Mouse (Mus musculus): Measurements from ENCODE around the gene Cse1l. TPM values are rescaled to one million over a fixed set of nuclear protein-coding genes. Genes with fewer than 3 reads are reported as not detected.

Cse1l gene
- polyA plus RNA-seq, 1 experiment from 2014 or later: 137 TPM

- Histone ChIP-seq H3K27me3 (replicated peaks; ENCODE audit: control insufficient read depth, insufficient read depth, low read length) (no peaks in the 10 kb centered on the region), H3K9me3 (replicated peaks; ENCODE audit: control insufficient read depth, low read length) (no peaks in the 10 kb centered on the region), H3K27ac (ENCODE audit: low read depth, low read length) (no peak overlapping the region), H3K36me3 (ENCODE audit: control insufficient read depth, insufficient read depth, low read length) (peaks cover 32% of the 10 kb centered on the region), H3K4me1 (ENCODE audit: control insufficient read depth, insufficient read depth, low read length) (no peaks in the 10 kb centered on the region), H3K4me3 (ENCODE audit: low read depth, low read length) (no peak overlapping the region), H3K9ac (ENCODE audit: low read length) (no peak overlapping the region), H3K4me2 (ENCODE audit: low read length) (no peak overlapping the region)
- DNase-seq (ENCODE audit: low spot score) (no peak), ATAC-seq (no peak)
- 95% methylated on average over 6 of the region's 6 CpGs for WGBS
These were observed 30.3 kb upstream of the Cse1l start for GRCm38 (mm10) chr2:166875561-166875960.

- Histone ChIP-seq H3K4me3 (ENCODE audit: low read depth, low read length) (no peak overlapping the region), H3K27me3 (replicated peaks; ENCODE audit: control insufficient read depth, insufficient read depth, low read length) (no peaks in the 10 kb centered on the region), H3K9ac (ENCODE audit: low read length) (no peak overlapping the region), H3K4me2 (ENCODE audit: low read length) (no peak overlapping the region), H3K36me3 (ENCODE audit: control insufficient read depth, insufficient read depth, low read length) (peaks cover 25% of the 10 kb centered on the region), H3K9me3 (replicated peaks; ENCODE audit: control insufficient read depth, low read length) (no peaks in the 10 kb centered on the region), H3K4me1 (ENCODE audit: control insufficient read depth, insufficient read depth, low read length) (no peaks in the 10 kb centered on the region), H3K27ac (ENCODE audit: low read depth, low read length) (no peak overlapping the region)
- DNase-seq (ENCODE audit: low spot score) (no peak), ATAC-seq (no peak)
- 81% methylated on average over 10 of the region's 10 CpGs for WGBS
These were observed 29.5 kb upstream of the Cse1l start for GRCm38 (mm10) chr2:166876331-166876730.

GRCm38 (mm10) chr2:166885066-166885465, 20.8 kb upstream of the Cse1l start:
- WGBS: 70% methylated on average over 7 of the region's 7 CpGs
- no peaks in the 10 kb centered on the region for H3K9me3 ChIP-seq (replicated peaks; ENCODE audit: control insufficient read depth, low read length)
- H3K9ac ChIP-seq (ENCODE audit: low read length): no peak overlapping the region
- H3K4me3 ChIP-seq (ENCODE audit: low read depth, low read length): no peak overlapping the region
- H3K27me3 ChIP-seq (replicated peaks; ENCODE audit: control insufficient read depth, insufficient read depth, low read length): no peaks in the 10 kb centered on the region
- no peak overlapping the region for H3K4me2 ChIP-seq (ENCODE audit: low read length)
- peaks cover 4% of the 10 kb centered on the region; the same call in 1 of the 2 replicates for H3K36me3 ChIP-seq (ENCODE audit: control insufficient read depth, insufficient read depth, low read length)
- H3K27ac ChIP-seq (ENCODE audit: low read depth, low read length): no peak overlapping the region
- ATAC-seq: no peak
- DNase-seq (ENCODE audit: low spot score): peak; percentile 33
- no peaks in the 10 kb centered on the region for H3K4me1 ChIP-seq (ENCODE audit: control insufficient read depth, insufficient read depth, low read length)

GRCm38 (mm10) chr2:166885619-166886018, 20.2 kb upstream of the Cse1l start:
- 78% methylated on average over 10 of the region's 10 CpGs for WGBS

GRCm38 (mm10) chr2:166886231-166886630, 19.6 kb upstream of the Cse1l start:
- DNase-seq (ENCODE audit: low spot score) (no peak), ATAC-seq (no peak)
- Histone ChIP-seq H3K4me1 (ENCODE audit: control insufficient read depth, insufficient read depth, low read length) (no peaks in the 10 kb centered on the region), H3K4me3 (ENCODE audit: low read depth, low read length) (no peak overlapping the region), H3K9me3 (replicated peaks; ENCODE audit: control insufficient read depth, low read length) (no peaks in the 10 kb centered on the region), H3K4me2 (ENCODE audit: low read length) (no peak overlapping the region), H3K36me3 (ENCODE audit: control insufficient read depth, insufficient read depth, low read length) (peaks cover 7% of the 10 kb centered on the region; the same call in 1 of the 2 replicates), H3K9ac (ENCODE audit: low read length) (no peak overlapping the region), H3K27me3 (replicated peaks; ENCODE audit: control insufficient read depth, insufficient read depth, low read length) (no peaks in the 10 kb centered on the region), H3K27ac (ENCODE audit: low read depth, low read length) (no peak overlapping the region)
- 91% methylated on average over 3 of the region's 3 CpGs for WGBS

More at GRCm38 (mm10) chr2:166885619-166886018, 20.2 kb upstream of the Cse1l start:
- no peak for DNase-seq (ENCODE audit: low spot score)
- Histone ChIP-seq H3K9ac (ENCODE audit: low read length) (no peak overlapping the region), H3K4me2 (ENCODE audit: low read length) (no peak overlapping the region), H3K27me3 (replicated peaks; ENCODE audit: control insufficient read depth, insufficient read depth, low read length) (no peaks in the 10 kb centered on the region), H3K4me1 (ENCODE audit: control insufficient read depth, insufficient read depth, low read length) (no peaks in the 10 kb centered on the region), H3K36me3 (ENCODE audit: control insufficient read depth, insufficient read depth, low read length) (peaks cover 6% of the 10 kb centered on the region; the same call in 1 of the 2 replicates), H3K9me3 (replicated peaks; ENCODE audit: control insufficient read depth, low read length) (no peaks in the 10 kb centered on the region), H3K27ac (ENCODE audit: low read depth, low read length) (no peak overlapping the region), H3K4me3 (ENCODE audit: low read depth, low read length) (no peak overlapping the region)
- no peak for ATAC-seq

- H3K27ac ChIP-seq (ENCODE audit: low read depth, low read length): no peak overlapping the region
- ATAC-seq: 0 out of 2 replicates have a peak, but pooled peaks have one; percentile 32
These were observed 18.0 kb upstream of the Cse1l start for GRCm38 (mm10) chr2:166887816-166888215.

GRCm38 (mm10) chr2:166891366-166891880, 14.4 kb upstream of the Cse1l start:
- no peaks in the 10 kb centered on the region for H3K9me3 ChIP-seq (replicated peaks; ENCODE audit: control insufficient read depth, low read length)
- no peaks in the 10 kb centered on the region for H3K27me3 ChIP-seq (replicated peaks; ENCODE audit: control insufficient read depth, insufficient read depth, low read length)
- peaks cover 23% of the 10 kb centered on the region; the same call in 1 of the 2 replicates for H3K36me3 ChIP-seq (ENCODE audit: control insufficient read depth, insufficient read depth, low read length)
- no peak overlapping the region for H3K9ac ChIP-seq (ENCODE audit: low read length)
- ATAC-seq (no peak), DNase-seq (ENCODE audit: low spot score) (no peak)
- H3K4me1 ChIP-seq (ENCODE audit: control insufficient read depth, insufficient read depth, low read length): no peaks in the 10 kb centered on the region
- WGBS: 75% methylated on average over 9 of the region's 9 CpGs
- no peak overlapping the region for H3K4me2 ChIP-seq (ENCODE audit: low read length)
- H3K27ac ChIP-seq (ENCODE audit: low read depth, low read length): no peak overlapping the region
- no peak overlapping the region for H3K4me3 ChIP-seq (ENCODE audit: low read depth, low read length)

More at GRCm38 (mm10) chr2:166887816-166888215, 18.0 kb upstream of the Cse1l start:
- no peaks in the 10 kb centered on the region for H3K27me3 ChIP-seq (replicated peaks; ENCODE audit: control insufficient read depth, insufficient read depth, low read length)
- no peaks in the 10 kb centered on the region for H3K4me1 ChIP-seq (ENCODE audit: control insufficient read depth, insufficient read depth, low read length)
- 21% methylated on average over 11 of the region's 11 CpGs for WGBS
- H3K4me3 ChIP-seq (ENCODE audit: low read depth, low read length): no peak overlapping the region
- peaks cover 19% of the 10 kb centered on the region; the same call in 1 of the 2 replicates for H3K36me3 ChIP-seq (ENCODE audit: control insufficient read depth, insufficient read depth, low read length)
- no peak overlapping the region for H3K9ac ChIP-seq (ENCODE audit: low read length)
- no peak overlapping the region for H3K4me2 ChIP-seq (ENCODE audit: low read length)
- no peaks in the 10 kb centered on the region for H3K9me3 ChIP-seq (replicated peaks; ENCODE audit: control insufficient read depth, low read length)
- peak; percentile 37 for DNase-seq (ENCODE audit: low spot score)

- no peak overlapping the region for H3K4me2 ChIP-seq (ENCODE audit: low read length)
- ATAC-seq: no peak
- H3K9me3 ChIP-seq (replicated peaks; ENCODE audit: control insufficient read depth, low read length): no peaks in the 10 kb centered on the region
- 95% methylated on average over 8 of the region's 8 CpGs for WGBS
- no peaks in the 10 kb centered on the region for H3K4me1 ChIP-seq (ENCODE audit: control insufficient read depth, insufficient read depth, low read length)
- H3K9ac ChIP-seq (ENCODE audit: low read length): no peak overlapping the region
- H3K36me3 ChIP-seq (ENCODE audit: control insufficient read depth, insufficient read depth, low read length): peaks cover 23% of the 10 kb centered on the region; the same call in 1 of the 2 replicates
- no peak overlapping the region for H3K27ac ChIP-seq (ENCODE audit: low read depth, low read length)
- no peak overlapping the region for H3K4me3 ChIP-seq (ENCODE audit: low read depth, low read length)
- DNase-seq (ENCODE audit: low spot score): no peak
- no peaks in the 10 kb centered on the region for H3K27me3 ChIP-seq (replicated peaks; ENCODE audit: control insufficient read depth, insufficient read depth, low read length)
These were observed 13.6 kb upstream of the Cse1l start for GRCm38 (mm10) chr2:166892158-166892680.

- no peak overlapping the region for H3K9ac ChIP-seq (ENCODE audit: low read length)
- 94% methylated on average over 5 of the region's 5 CpGs for WGBS
- H3K9me3 ChIP-seq (replicated peaks; ENCODE audit: control insufficient read depth, low read length): no peaks in the 10 kb centered on the region
- H3K4me1 ChIP-seq (ENCODE audit: control insufficient read depth, insufficient read depth, low read length): no peaks in the 10 kb centered on the region
- peaks cover 23% of the 10 kb centered on the region; the same call in 1 of the 2 replicates for H3K36me3 ChIP-seq (ENCODE audit: control insufficient read depth, insufficient read depth, low read length)
- no peak overlapping the region for H3K4me3 ChIP-seq (ENCODE audit: low read depth, low read length)
- H3K27ac ChIP-seq (ENCODE audit: low read depth, low read length): no peak overlapping the region
- no peak overlapping the region for H3K4me2 ChIP-seq (ENCODE audit: low read length)
- ATAC-seq: no peak
- H3K27me3 ChIP-seq (replicated peaks; ENCODE audit: control insufficient read depth, insufficient read depth, low read length): no peaks in the 10 kb centered on the region
- no peak for DNase-seq (ENCODE audit: low spot score)
These were observed 12.8 kb upstream of the Cse1l start for GRCm38 (mm10) chr2:166893036-166893435.
